Mouse (Mus musculus): Measurements from ENCODE around the gene Slc9a8. TPM values are rescaled to one million over a fixed set of nuclear protein-coding genes. Genes with fewer than 3 reads are reported as not detected.
A peak's percentile ranks its signal among the peaks of the same experiment; 100 is the strongest.

Slc9a8 gene
- total RNA-seq, 4 experiments from 2014 or later, result 34.4 to 38.7 (median 35.1) TPM

DNA sequence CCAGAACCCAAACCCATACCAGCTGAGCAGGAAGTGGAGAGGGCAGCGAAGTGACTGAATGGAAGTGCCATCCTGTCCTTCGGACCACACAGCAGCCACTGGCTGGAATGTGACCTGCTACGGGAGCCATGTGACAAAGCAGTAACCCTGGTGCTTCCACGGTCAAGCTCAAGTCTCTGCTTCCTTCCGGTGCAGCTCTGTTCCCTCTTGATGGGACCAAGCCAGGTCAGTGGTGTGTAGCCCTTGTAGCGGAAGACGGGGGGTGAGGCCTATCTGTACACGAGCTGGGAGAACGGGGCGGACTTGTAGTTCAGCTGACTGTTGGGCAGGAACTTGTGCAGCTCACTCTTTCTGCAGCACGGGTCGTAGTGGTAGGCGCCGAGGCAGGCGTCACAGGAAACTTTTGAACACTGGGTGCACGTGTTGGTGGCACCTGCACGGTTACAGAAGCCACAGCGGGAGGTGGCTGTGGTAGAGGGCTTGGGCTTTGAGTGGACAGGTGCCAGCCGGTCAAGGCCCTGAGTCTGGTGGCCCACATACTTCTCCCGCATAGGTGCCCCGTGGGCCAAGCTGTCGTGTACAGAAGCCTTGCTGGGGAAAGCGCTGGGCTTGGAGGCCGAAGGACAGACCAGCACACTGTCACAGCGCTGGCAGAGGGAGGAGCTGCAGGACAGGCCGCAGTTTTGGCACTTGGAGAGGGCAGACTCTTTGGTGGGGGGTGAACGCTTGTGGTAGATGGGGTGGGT lies 61.7 kb downstream of the Slc9a8 start:
- DNase-seq (ENCODE audit: low spot score in 2 of 2), result no peak

- no peak for DNase-seq (ENCODE audit: low spot score in 2 of 2)
Measured at GRCm38 (mm10) chr2:167483827-167484410, 62.4 kb downstream of the Slc9a8 start.

DNA sequence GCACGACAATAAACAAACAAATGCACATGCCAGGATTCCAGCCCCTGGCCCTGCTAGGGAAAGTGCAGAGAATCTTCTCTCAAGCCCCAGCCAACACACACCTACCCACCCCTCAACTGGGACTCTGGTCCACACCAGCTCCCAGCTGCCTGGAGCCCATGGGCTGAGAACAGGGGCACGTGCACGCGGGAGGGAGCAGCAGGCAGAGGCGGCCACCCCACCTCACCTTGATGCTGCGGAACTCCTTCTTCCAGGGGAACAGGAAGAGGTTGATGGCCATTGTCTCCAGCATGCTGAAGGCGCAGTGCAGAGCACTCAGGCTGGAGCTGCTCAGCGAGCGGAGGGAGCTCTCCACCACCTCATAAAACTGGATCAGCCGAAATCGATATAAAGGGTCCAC lies 63.4 kb downstream of the Slc9a8 start:
- DNase-seq (ENCODE audit: low spot score in 2 of 2), result no peak

DNA sequence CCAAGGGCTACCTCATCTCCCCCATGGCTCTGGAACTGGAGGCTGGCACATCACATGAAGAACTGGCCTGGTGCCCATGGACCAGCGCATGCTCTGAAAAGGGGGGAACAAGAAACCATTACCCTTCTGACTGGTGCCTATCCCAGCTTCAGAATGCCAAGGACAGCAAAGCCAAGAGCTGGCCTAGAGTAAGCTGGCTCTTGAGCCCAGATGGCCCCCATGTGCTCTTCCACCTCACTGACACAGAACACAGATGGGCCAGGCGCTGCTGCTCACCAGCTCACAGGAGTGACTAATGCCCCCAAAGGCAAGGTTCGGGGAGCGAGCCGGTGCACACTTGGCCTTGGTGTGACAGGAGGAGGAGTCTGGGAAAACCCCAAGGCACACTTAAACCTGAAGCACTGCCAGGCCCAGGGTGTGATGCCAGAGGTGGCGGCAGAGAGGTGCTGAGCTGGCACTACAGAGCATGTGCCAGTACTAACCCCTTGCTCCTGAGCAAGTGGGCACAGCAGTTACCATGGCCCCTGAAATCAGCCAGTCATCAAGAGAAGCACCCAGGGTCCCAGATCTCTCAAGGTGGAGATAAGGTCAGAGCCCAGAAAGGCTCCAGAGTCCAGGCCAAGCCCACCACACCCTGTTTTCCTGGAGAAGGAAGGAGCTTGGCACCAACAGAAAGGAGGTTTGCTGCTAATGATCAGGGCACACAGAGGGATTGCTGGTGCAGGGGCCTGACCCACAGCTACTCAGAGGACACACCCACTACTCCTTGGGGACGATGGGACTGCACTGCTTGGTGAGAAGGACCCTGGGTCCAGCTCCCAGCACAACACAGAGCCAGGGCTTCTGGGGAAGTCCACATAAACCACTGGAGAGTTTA lies 64.2 kb downstream of the Slc9a8 start:
- DNase-seq (ENCODE audit: low spot score in 2 of 2), result no peak

- DNase-seq (ENCODE audit: low spot score in 2 of 2), result peak in 1 of 2 experiments; percentile 77
Measured at GRCm38 (mm10) chr2:167486573-167486972, 65.1 kb downstream of the Slc9a8 start.

GRCm38 (mm10) chr2:167487551-167487950 lies 66.0 kb downstream of the Slc9a8 start:
- no peak for DNase-seq (ENCODE audit: low spot score in 2 of 2)

GRCm38 (mm10) chr2:167487994-167488393 lies 66.5 kb downstream of the Slc9a8 start:
- DNase-seq (ENCODE audit: low spot score in 2 of 2), result no peak

- peak in 1 of 2 experiments; percentile 82 for DNase-seq (ENCODE audit: low spot score in 2 of 2)
Measured at GRCm38 (mm10) chr2:167490813-167491525, 69.5 kb downstream of the Slc9a8 start.

GRCm38 (mm10) chr2:167491757-167492708 lies 70.5 kb downstream of the Slc9a8 start, which contains the start of gene Rnf114:
Rnf114 (plus strand) TSS chr2:167492645.
- DNase-seq (ENCODE audit: low spot score in 2 of 2), result no peak

GRCm38 (mm10) chr2:167492713-167493636 lies 71.5 kb downstream of the Slc9a8 start, which contains the start of gene Spata2:
Spata2 (minus strand) TSS chr2:167492887.
- DNase-seq (ENCODE audit: low spot score in 2 of 2), result peak; percentile 90 to 92

DNA sequence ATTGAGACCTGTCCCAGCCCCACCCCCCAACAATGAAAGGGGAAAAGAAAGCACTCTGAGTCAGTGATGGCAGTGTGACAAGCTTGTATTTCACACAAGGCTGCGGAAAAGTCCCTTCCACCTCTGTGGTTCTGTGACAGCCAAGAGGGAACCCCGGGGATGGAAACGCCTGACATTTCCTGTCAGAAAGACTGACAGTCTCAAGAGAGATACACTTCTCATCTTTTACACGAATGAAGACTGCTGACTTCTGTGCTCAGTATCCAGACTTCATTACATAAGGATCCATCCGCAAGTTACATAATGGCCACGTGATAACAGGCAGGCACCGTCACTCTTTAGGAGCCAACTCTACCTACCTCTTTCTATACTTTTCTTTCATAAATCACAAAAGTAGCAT lies 74.9 kb downstream of the Slc9a8 start:
- DNase-seq (ENCODE audit: low spot score in 2 of 2), result no peak

DNA sequence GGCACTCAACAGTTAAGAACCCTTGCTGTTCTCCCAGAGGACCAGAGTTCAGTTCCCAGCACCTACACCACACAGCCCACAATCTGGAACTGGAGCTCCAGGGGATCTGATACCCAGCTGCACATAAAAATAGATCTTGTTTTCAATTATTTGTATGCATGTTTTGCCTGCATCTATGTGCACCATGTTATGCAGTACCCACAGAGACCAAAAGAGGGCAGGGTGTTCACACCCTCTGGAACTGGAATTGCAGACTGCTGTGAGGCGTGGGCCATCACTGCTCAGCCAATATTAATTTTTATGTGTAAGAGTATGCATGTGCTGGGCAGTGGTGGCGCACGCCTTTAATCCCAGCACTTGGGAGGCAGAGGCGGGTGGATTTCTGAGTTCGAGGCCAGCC lies 75.8 kb downstream of the Slc9a8 start:
- no peak for DNase-seq (ENCODE audit: low spot score in 2 of 2)

- DNase-seq (ENCODE audit: low spot score in 2 of 2), result no peak
Measured at GRCm38 (mm10) chr2:167502554-167503252, 81.2 kb downstream of the Slc9a8 start.

- DNase-seq (ENCODE audit: low spot score in 2 of 2), result peak; percentile 77 to 89
Measured at GRCm38 (mm10) chr2:167503253-167503895, 81.9 kb downstream of the Slc9a8 start.

DNA sequence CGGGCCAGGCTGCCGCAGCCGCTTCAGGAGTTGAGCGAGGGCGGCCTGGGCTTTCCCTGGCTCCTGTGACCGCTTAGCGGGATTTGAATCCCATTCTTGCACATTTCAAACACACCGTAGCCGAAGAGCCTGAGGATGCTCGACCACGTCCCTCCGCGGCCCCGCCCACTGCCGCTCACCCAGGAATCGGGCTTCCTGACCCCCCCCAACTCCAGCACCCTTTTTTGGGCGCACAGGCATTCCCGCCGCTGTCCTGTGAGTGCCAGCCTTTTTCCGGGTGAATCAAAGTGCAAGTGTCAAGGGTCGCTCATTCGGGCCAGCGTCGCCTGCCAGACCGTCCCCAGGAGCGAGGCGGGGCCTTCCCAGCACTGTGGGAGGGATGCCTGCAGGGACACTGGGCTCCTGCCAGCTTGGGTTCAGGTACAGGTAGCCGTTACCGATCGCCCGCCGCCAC lies 82.4 kb downstream of the Slc9a8 start:
- DNase-seq (ENCODE audit: low spot score in 2 of 2), result no peak

DNA sequence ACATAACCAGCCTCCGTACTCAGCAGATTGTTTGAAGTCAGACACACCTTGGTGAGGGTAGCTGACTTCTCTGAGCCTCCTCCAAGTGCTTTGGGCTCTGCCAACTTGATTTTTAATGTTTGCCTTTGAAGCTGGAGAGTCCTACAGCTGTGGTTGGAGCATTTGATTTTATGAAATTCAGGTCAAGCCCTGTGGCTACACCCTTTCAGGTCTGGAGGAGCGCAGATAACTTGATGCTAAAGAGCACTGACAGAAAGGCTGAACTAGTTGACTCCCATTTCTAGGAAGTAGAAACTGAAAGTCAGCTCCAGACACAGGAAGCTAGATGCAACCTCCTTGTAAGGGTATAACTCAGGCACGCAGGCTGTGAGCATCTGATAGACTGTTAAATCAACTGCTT lies 83.6 kb downstream of the Slc9a8 start:
- no peak for DNase-seq (ENCODE audit: low spot score in 2 of 2)

DNA sequence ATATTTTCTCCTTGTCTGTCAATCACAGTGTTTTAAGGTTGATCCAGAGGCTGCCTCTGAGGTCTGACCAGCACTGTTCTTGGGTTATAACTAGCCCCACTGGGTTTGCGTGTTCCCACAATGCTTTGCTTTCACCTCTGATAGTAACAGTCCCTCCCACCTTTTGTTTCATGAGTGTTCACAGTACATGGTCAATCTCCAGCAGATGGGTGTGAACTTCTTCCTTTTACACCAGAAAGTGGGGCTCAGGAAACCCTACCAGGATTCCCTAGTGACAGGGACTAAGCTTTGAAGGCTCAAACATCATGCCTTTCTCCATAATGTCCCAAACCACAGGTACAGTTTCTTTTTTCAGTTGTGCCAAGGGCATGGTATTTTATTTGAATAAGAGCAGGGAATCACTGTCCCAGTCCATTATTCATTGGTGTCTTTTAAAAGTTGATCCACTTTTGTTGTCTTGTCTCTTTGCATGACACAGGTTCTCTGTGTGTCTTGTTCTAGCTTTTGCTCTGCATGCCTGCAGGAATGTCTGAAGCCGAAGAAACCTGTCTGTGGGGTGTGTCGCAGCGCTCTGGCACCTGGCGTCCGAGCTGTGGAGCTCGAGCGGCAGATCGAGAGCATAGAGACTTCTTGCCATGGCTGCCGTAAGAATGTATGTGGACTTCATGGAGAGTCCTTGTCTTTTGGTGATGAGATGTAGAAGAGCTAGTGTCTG lies 85.2 kb downstream of the Slc9a8 start:
- no peak for DNase-seq (ENCODE audit: low spot score in 2 of 2)
